Mouse (Mus musculus): ENCODE data around the gene Hkdc1. TPM values are rescaled to one million over a fixed set of nuclear protein-coding genes. Genes with fewer than 3 reads are reported as not detected.

The Hkdc1 gene
- polyA plus RNA-seq, 1 experiment from 2014 or later = 0.18 TPM

GRCm38 (mm10) chr10:62340991-62341390 is 81.3 kb downstream of the Hkdc1 start:
- no peaks in the 10 kb centered on the region for H3K27me3 ChIP-seq (ENCODE audit: control insufficient read depth, insufficient read depth, low read length)
- H3K9me3 ChIP-seq (ENCODE audit: control insufficient read depth, low read length) = no peaks in the 10 kb centered on the region
- peak overlapping the region; percentile 77 for H3K9ac ChIP-seq (ENCODE audit: low read length)
- peak overlapping the region; percentile 65 to 95 for H3K4me3 ChIP-seq (ENCODE audit: control insufficient read depth in 1 of 2, insufficient read depth in 1 of 2, low read depth in 1 of 2, low read length in 2 of 2)
- peak overlapping the region; percentile 73 for H3K4me2 ChIP-seq (ENCODE audit: low read length)
- H3K27ac ChIP-seq (replicated peaks in 1 of 2; ENCODE audit: control insufficient read depth in 1 of 2, insufficient read depth in 1 of 2, low read depth in 2 of 2, low read length in 2 of 2) = peak overlapping the region; percentile 91 to 97
- peaks cover 27% of the 10 kb centered on the region in 2 experiments for H3K4me1 ChIP-seq (ENCODE audit: control insufficient read depth in 2 of 2, insufficient read depth in 2 of 2, low read length in 2 of 2)
- 22% methylated on average over 3 of the region's 3 CpGs for WGBS
- H3K36me3 ChIP-seq (ENCODE audit: control insufficient read depth, insufficient read depth, low read length) = no peaks in the 10 kb centered on the region
- no peak for ATAC-seq (ENCODE audit: insufficient number of reproducible peaks, insufficient read depth, low FRiP score, low read depth)

- peaks cover 35% of the 10 kb centered on the region in 2 experiments for H3K4me1 ChIP-seq (ENCODE audit: control insufficient read depth in 2 of 2, insufficient read depth in 2 of 2, low read length in 2 of 2)
- ATAC-seq (ENCODE audit: insufficient number of reproducible peaks, insufficient read depth, low FRiP score, low read depth) = peak; percentile 95
- H3K4me2 ChIP-seq (ENCODE audit: low read length) = peak overlapping the region; percentile 73
- H3K4me3 ChIP-seq (ENCODE audit: control insufficient read depth in 1 of 2, insufficient read depth in 1 of 2, low read depth in 1 of 2, low read length in 2 of 2) = peak overlapping the region; percentile 65 to 95
- no peaks in the 10 kb centered on the region for H3K27me3 ChIP-seq (ENCODE audit: control insufficient read depth, insufficient read depth, low read length)
- H3K9me3 ChIP-seq (ENCODE audit: control insufficient read depth, low read length) = no peaks in the 10 kb centered on the region
- H3K36me3 ChIP-seq (ENCODE audit: control insufficient read depth, insufficient read depth, low read length) = no peaks in the 10 kb centered on the region
- peak overlapping the region; percentile 91 to 97 for H3K27ac ChIP-seq (replicated peaks in 1 of 2; ENCODE audit: control insufficient read depth in 1 of 2, insufficient read depth in 1 of 2, low read depth in 2 of 2, low read length in 2 of 2)
- H3K9ac ChIP-seq (ENCODE audit: low read length) = peak overlapping the region; percentile 82
- WGBS = under 1% methylated on average over 38 of the region's 38 CpGs
Observed at GRCm38 (mm10) chr10:62340095-62340731, 82.1 kb downstream of the Hkdc1 start.

- H3K9ac ChIP-seq (ENCODE audit: low read length) = peak overlapping the region; percentile 82
- H3K4me3 ChIP-seq (ENCODE audit: control insufficient read depth in 1 of 2, insufficient read depth in 1 of 2, low read depth in 1 of 2, low read length in 2 of 2) = peak overlapping the region; percentile 65 to 95
- no peaks in the 10 kb centered on the region for H3K27me3 ChIP-seq (ENCODE audit: control insufficient read depth, insufficient read depth, low read length)
- peak overlapping the region; percentile 91 to 95 for H3K27ac ChIP-seq (replicated peaks in 1 of 2; ENCODE audit: control insufficient read depth in 1 of 2, insufficient read depth in 1 of 2, low read depth in 2 of 2, low read length in 2 of 2)
- no peaks in the 10 kb centered on the region for H3K9me3 ChIP-seq (ENCODE audit: control insufficient read depth, low read length)
- peaks cover 41 to 42% of the 10 kb centered on the region in 2 experiments for H3K4me1 ChIP-seq (ENCODE audit: control insufficient read depth in 2 of 2, insufficient read depth in 2 of 2, low read length in 2 of 2)
- H3K4me2 ChIP-seq (ENCODE audit: low read length) = peak overlapping the region; percentile 73
- WGBS = under 1% methylated on average over 45 of the region's 45 CpGs
- ATAC-seq (ENCODE audit: insufficient number of reproducible peaks, insufficient read depth, low FRiP score, low read depth) = peak; percentile 10
- no peaks in the 10 kb centered on the region for H3K36me3 ChIP-seq (ENCODE audit: control insufficient read depth, insufficient read depth, low read length)
Observed at GRCm38 (mm10) chr10:62339211-62340094, 82.8 kb downstream of the Hkdc1 start.

GRCm38 (mm10) chr10:62338626-62339025 is 83.7 kb downstream of the Hkdc1 start:
- Histone ChIP-seq H3K4me2 (ENCODE audit: low read length) (peak overlapping the region; percentile 73), H3K9ac (ENCODE audit: low read length) (peak overlapping the region; percentile 82), H3K9me3 (ENCODE audit: control insufficient read depth, low read length) (no peaks in the 10 kb centered on the region), H3K27ac (replicated peaks in 1 of 2; ENCODE audit: control insufficient read depth in 1 of 2, insufficient read depth in 1 of 2, low read depth in 2 of 2, low read length in 2 of 2) (peak overlapping the region; percentile 91 to 95), H3K4me3 (ENCODE audit: control insufficient read depth in 1 of 2, insufficient read depth in 1 of 2, low read depth in 1 of 2, low read length in 2 of 2) (peak overlapping the region; percentile 65 to 95), H3K4me1 (ENCODE audit: control insufficient read depth in 2 of 2, insufficient read depth in 2 of 2, low read length in 2 of 2) (peaks cover 44 to 48% of the 10 kb centered on the region in 2 experiments), H3K27me3 (ENCODE audit: control insufficient read depth, insufficient read depth, low read length) (no peaks in the 10 kb centered on the region), H3K36me3 (ENCODE audit: control insufficient read depth, insufficient read depth, low read length) (no peaks in the 10 kb centered on the region)
- 17% methylated on average over 5 of the region's 5 CpGs for WGBS
- ATAC-seq (ENCODE audit: insufficient number of reproducible peaks, insufficient read depth, low FRiP score, low read depth) = peak; percentile 9; the same call in 1 of the 2 replicates

GRCm38 (mm10) chr10:62338176-62338575 is 84.1 kb downstream of the Hkdc1 start:
- Histone ChIP-seq H3K9me3 (ENCODE audit: control insufficient read depth, low read length) (no peaks in the 10 kb centered on the region), H3K27me3 (ENCODE audit: control insufficient read depth, insufficient read depth, low read length) (no peaks in the 10 kb centered on the region), H3K4me2 (ENCODE audit: low read length) (peak overlapping the region; percentile 73), H3K36me3 (ENCODE audit: control insufficient read depth, insufficient read depth, low read length) (no peaks in the 10 kb centered on the region), H3K4me3 (ENCODE audit: control insufficient read depth in 1 of 2, insufficient read depth in 1 of 2, low read depth in 1 of 2, low read length in 2 of 2) (peak overlapping the region; percentile 65 to 95), H3K9ac (ENCODE audit: low read length) (peak overlapping the region; percentile 82), H3K4me1 (ENCODE audit: control insufficient read depth in 2 of 2, insufficient read depth in 2 of 2, low read length in 2 of 2) (peaks cover 47 to 53% of the 10 kb centered on the region in 2 experiments), H3K27ac (replicated peaks in 1 of 2; ENCODE audit: control insufficient read depth in 1 of 2, insufficient read depth in 1 of 2, low read depth in 2 of 2, low read length in 2 of 2) (peak overlapping the region; percentile 91 to 95)
- 22% methylated on average over 9 of the region's 9 CpGs for WGBS
- ATAC-seq (ENCODE audit: insufficient number of reproducible peaks, insufficient read depth, low FRiP score, low read depth) = 0 out of 2 replicates have a peak, but pooled peaks have one; percentile 0

- 24% methylated on average over 12 of the region's 12 CpGs for WGBS
- Histone ChIP-seq H3K9ac (ENCODE audit: low read length) (peak overlapping the region; percentile 45), H3K4me2 (ENCODE audit: low read length) (peak overlapping the region; percentile 73), H3K4me3 (ENCODE audit: control insufficient read depth in 1 of 2, insufficient read depth in 1 of 2, low read depth in 1 of 2, low read length in 2 of 2) (peak overlapping the region in 1 of 2 experiments; percentile 16; a peak in 1 of 4 replicates), H3K27me3 (ENCODE audit: control insufficient read depth, insufficient read depth, low read length) (no peaks in the 10 kb centered on the region), H3K9me3 (ENCODE audit: control insufficient read depth, low read length) (no peaks in the 10 kb centered on the region), H3K27ac (replicated peaks in 1 of 2; ENCODE audit: control insufficient read depth in 1 of 2, insufficient read depth in 1 of 2, low read depth in 2 of 2, low read length in 2 of 2) (peak overlapping the region; percentile 91 to 95), H3K4me1 (ENCODE audit: control insufficient read depth in 2 of 2, insufficient read depth in 2 of 2, low read length in 2 of 2) (peaks cover 54 to 65% of the 10 kb centered on the region in 2 experiments), H3K36me3 (ENCODE audit: control insufficient read depth, insufficient read depth, low read length) (no peaks in the 10 kb centered on the region)
- ATAC-seq (ENCODE audit: insufficient number of reproducible peaks, insufficient read depth, low FRiP score, low read depth) = no peak
Observed at GRCm38 (mm10) chr10:62336601-62337578, 85.4 kb downstream of the Hkdc1 start.

- H3K4me1 ChIP-seq (ENCODE audit: control insufficient read depth in 2 of 2, insufficient read depth in 2 of 2, low read length in 2 of 2) = peaks cover 63 to 74% of the 10 kb centered on the region in 2 experiments
- whole genome bisulfite sequencing = 8% methylated on average over 6 of the region's 6 CpGs
- no peak for ATAC-seq (ENCODE audit: insufficient number of reproducible peaks, insufficient read depth, low FRiP score, low read depth)
- H3K4me2 ChIP-seq (ENCODE audit: low read length) = peak overlapping the region; percentile 46
- peak overlapping the region; percentile 3 to 5; a peak in 1 of 4 replicates for H3K4me3 ChIP-seq (ENCODE audit: control insufficient read depth in 1 of 2, insufficient read depth in 1 of 2, low read depth in 1 of 2, low read length in 2 of 2)
- no peaks in the 10 kb centered on the region for H3K9me3 ChIP-seq (ENCODE audit: control insufficient read depth, low read length)
- H3K27me3 ChIP-seq (ENCODE audit: control insufficient read depth, insufficient read depth, low read length) = no peaks in the 10 kb centered on the region
- peak overlapping the region; percentile 67 to 91 for H3K27ac ChIP-seq (replicated peaks in 1 of 2; ENCODE audit: control insufficient read depth in 1 of 2, insufficient read depth in 1 of 2, low read depth in 2 of 2, low read length in 2 of 2)
- H3K36me3 ChIP-seq (ENCODE audit: control insufficient read depth, insufficient read depth, low read length) = no peaks in the 10 kb centered on the region
- H3K9ac ChIP-seq (ENCODE audit: low read length) = no peak overlapping the region; the same call in 1 of the 2 replicates
Observed at GRCm38 (mm10) chr10:62335423-62335776, 86.9 kb downstream of the Hkdc1 start.
